Comparison of ENCODE assay signal across 8 mouse cellular contexts in genomic region chr11:97189231-97189630, GRCm38 (mm10). TPM values are rescaled to one million over a fixed set of nuclear protein-coding genes. Genes with fewer than 3 reads are reported as not detected.
DNase-seq lines count a peak whose midpoint lies in the region; ATAC-seq and TF ChIP-seq lines count a peak whose summit lies in the region.

No protein-coding gene starts in this region.

- no peaks in the 10 kb centered on the region for H3K27me3 ChIP-seq in liver, embryonic 11.5 days (replicated peaks; ENCODE audit: control insufficient read depth, insufficient read depth, low read length)
- no peaks in the 10 kb centered on the region for H3K27me3 ChIP-seq in hindbrain, embryonic 16.5 days (replicated peaks; ENCODE audit: control insufficient read depth, insufficient read depth, low read length)
- no peaks in the 10 kb centered on the region for H3K27me3 ChIP-seq in midbrain, postnatal 0 days (ENCODE audit: insufficient read depth, low read length)

- H3K4me3 ChIP-seq in liver, embryonic 11.5 days (ENCODE audit: low read depth, low read length), result peak overlapping the region; percentile 93
- no peak overlapping the region for H3K4me3 ChIP-seq in bone marrow macrophage, adult 2 months (ENCODE audit: insufficient read depth, low read length)
- H3K4me3 ChIP-seq in hindbrain, embryonic 16.5 days (ENCODE audit: low read length), result peak overlapping the region; percentile 94; the same call in 1 of the 2 replicates
- no peak overlapping the region for H3K4me3 ChIP-seq in midbrain, postnatal 0 days (ENCODE audit: low read depth, low read length)

- H3K36me3 ChIP-seq in liver, embryonic 11.5 days (ENCODE audit: control insufficient read depth, insufficient read depth, low read length), result peaks cover 8% of the 10 kb centered on the region; the same call in 1 of the 2 replicates
- H3K36me3 ChIP-seq in hindbrain, embryonic 16.5 days (ENCODE audit: control insufficient read depth, insufficient read depth, low read length), result peaks cover 5% of the 10 kb centered on the region; the same call in 1 of the 2 replicates
- peaks cover 6% of the 10 kb centered on the region; the same call in 1 of the 2 replicates for H3K36me3 ChIP-seq in midbrain, postnatal 0 days (ENCODE audit: insufficient read depth, low read length)

- DNase-seq in liver, embryonic 11.5 days (ENCODE audit: low spot score), result no peak
- DNase-seq in liver, result no peak
- no peak for DNase-seq in midbrain, postnatal 0 days (ENCODE audit: low spot score)
- DNase-seq in adrenal gland, postnatal 10 days, result no peak
- DNase-seq in urinary bladder, postnatal 36 days (ENCODE audit: low spot score in 2 of 2), result no peak

- no peak for TF ChIP-seq CTCF in bone marrow macrophage, adult 2 months (IDR thresholded peaks at IDR 0.05; ENCODE audit: low read depth, low read length)
- no peak for TF ChIP-seq CTCF in midbrain, postnatal 0 days (IDR thresholded peaks at IDR 0.05)

- H3K4me1 ChIP-seq in liver, embryonic 11.5 days (replicated peaks; ENCODE audit: control insufficient read depth, insufficient read depth, low read length), result peaks cover 20% of the 10 kb centered on the region
- H3K4me1 ChIP-seq in bone marrow macrophage, adult 2 months (ENCODE audit: control insufficient read depth, insufficient read depth, low read length), result peaks cover 10% of the 10 kb centered on the region
- peaks cover 17% of the 10 kb centered on the region for H3K4me1 ChIP-seq in hindbrain, embryonic 16.5 days (ENCODE audit: control insufficient read depth, insufficient read depth, low read depth, low read length)
- H3K4me1 ChIP-seq in midbrain, postnatal 0 days (ENCODE audit: insufficient read depth, low read length), result no peaks in the 10 kb centered on the region

- H3K9ac ChIP-seq in liver, embryonic 11.5 days (ENCODE audit: low read depth, low read length), result peak overlapping the region; percentile 88
- no peak overlapping the region for H3K9ac ChIP-seq in hindbrain, embryonic 16.5 days (ENCODE audit: low read depth, low read length)
- H3K9ac ChIP-seq in midbrain, postnatal 0 days (replicated peaks; ENCODE audit: low read length, poor library complexity, severe bottlenecking), result no peak overlapping the region

- peak overlapping the region; percentile 97 for H3K4me2 ChIP-seq in liver, embryonic 11.5 days
- H3K4me2 ChIP-seq in hindbrain, embryonic 16.5 days (ENCODE audit: low read length), result peak overlapping the region; percentile 84
- H3K4me2 ChIP-seq in midbrain, postnatal 0 days (ENCODE audit: low read depth, low read length, poor library complexity, severe bottlenecking), result peak overlapping the region; percentile 86; the same call in 1 of the 2 replicates

- TF ChIP-seq POLR2A in bone marrow macrophage, adult 2 months (IDR thresholded peaks at IDR 0.05; ENCODE audit: borderline replicate concordance, low read depth, low read length), result no peak

- H3K9me3 ChIP-seq in liver, embryonic 11.5 days (ENCODE audit: control insufficient read depth, low read length), result no peaks in the 10 kb centered on the region
- H3K9me3 ChIP-seq in hindbrain, embryonic 16.5 days (ENCODE audit: control insufficient read depth, low read length), result no peaks in the 10 kb centered on the region
- no peaks in the 10 kb centered on the region for H3K9me3 ChIP-seq in midbrain, postnatal 0 days (ENCODE audit: low read length)

- ATAC-seq in liver, embryonic 11.5 days (replicated peaks; ENCODE audit: low FRiP score), result no peak
- ATAC-seq in hindbrain, embryonic 16.5 days, result no peak
- no peak for ATAC-seq in midbrain, postnatal 0 days (ENCODE audit: low FRiP score)
- ATAC-seq in monocyte, adult 5-6 weeks (replicated peaks; ENCODE audit: insufficient number of reproducible peaks, low FRiP score, low TSS enrichment, poor library complexity, severe bottlenecking), result no peak

- H3K27ac ChIP-seq in liver, embryonic 11.5 days (ENCODE audit: low read depth, low read length), result peak overlapping the region; percentile 100
- peak overlapping the region; percentile 86; the same call in 1 of the 2 replicates for H3K27ac ChIP-seq in bone marrow macrophage, adult 2 months (ENCODE audit: insufficient read depth, low read depth, low read length)
- no peak overlapping the region; the same call in 1 of the 2 replicates for H3K27ac ChIP-seq in hindbrain, embryonic 16.5 days (ENCODE audit: low read depth, low read length)
- no peak overlapping the region for H3K27ac ChIP-seq in midbrain, postnatal 0 days (ENCODE audit: low read depth, low read length)

- WGBS in liver, embryonic 11.5 days, result 37% methylated on average over 3 of the region's 3 CpGs
- 37% methylated on average over 3 of the region's 3 CpGs for WGBS in hindbrain, embryonic 16.5 days
- 37% methylated on average over 3 of the region's 3 CpGs for WGBS in midbrain, postnatal 0 days

RNA-seq across cellular contexts. Expression of gene Kpnb1, which starts 1.6 kb away (rescaled TPM):
- 78.9 and 84.4 TPM in 2 replicates for polyA plus RNA-seq in liver, embryonic 11.5 days (2014; fragmentation: Nextera tagmentation; extraction: Ambion mirVana)
- polyA plus RNA-seq in bone marrow macrophage, adult 2 months (2012; ENCODE audit: insufficient read depth, insufficient read length, missing spikeins), result 84.9 and 87.9 TPM in 2 replicates
- polyA plus RNA-seq in hindbrain, embryonic 16.5 days (2015; fragmentation: Nextera tagmentation; extraction: Ambion mirVana), result 29.7 and 31.4 TPM in 2 replicates
- total RNA-seq in midbrain, postnatal 0 days (2014; rRNA removed), result 104 and 118 TPM in 2 replicates
- polyA plus RNA-seq in midbrain, postnatal 0 days (2015; fragmentation: Nextera tagmentation; extraction: Ambion mirVana), result 23.0 and 25.0 TPM in 2 replicates
- total RNA-seq in monocyte, adult 5-6 weeks (2017), result 192 to 282 TPM (median 240 TPM) in 3 replicates
- 100 to 1,000 TPM; 109 to 115 TPM for total RNA-seq in adrenal gland, postnatal 10 days (2021)

RNA-seq across cellular contexts. Expression of gene Tbkbp1, which starts 37.9 kb away (rescaled TPM):
- 5.4 and 5.5 TPM in 2 replicates for polyA plus RNA-seq in liver, embryonic 11.5 days (2014; fragmentation: Nextera tagmentation; extraction: Ambion mirVana)
- polyA plus RNA-seq in bone marrow macrophage, adult 2 months (2012; ENCODE audit: insufficient read depth, insufficient read length, missing spikeins), result 36.7 and 39.2 TPM in 2 replicates
- polyA plus RNA-seq in hindbrain, embryonic 16.5 days (2015; fragmentation: Nextera tagmentation; extraction: Ambion mirVana), result 7.2 and 7.8 TPM in 2 replicates
- 43.9 and 45.3 TPM in 2 replicates for total RNA-seq in midbrain, postnatal 0 days (2014; rRNA removed)
- polyA plus RNA-seq in midbrain, postnatal 0 days (2015; fragmentation: Nextera tagmentation; extraction: Ambion mirVana), result 9.5 and 10.3 TPM in 2 replicates
- 23.2 to 34.3 TPM (median 24.7 TPM) in 3 replicates for total RNA-seq in monocyte, adult 5-6 weeks (2017)
- 10 to 100 TPM; 20.9 to 25.4 TPM for total RNA-seq in adrenal gland, postnatal 10 days (2021)

Comparison
In these comparisons a context has a peak if more than half of its experiments do, and no peak if none do; other contexts are left out.
1. H3K27ac ChIP-seq: peak in liver, embryonic 11.5 days (single experiment) and bone marrow macrophage, adult 2 months (single experiment); none in hindbrain, embryonic 16.5 days (single experiment) and midbrain, postnatal 0 days (single experiment).
2. H3K4me3 ChIP-seq: peak in liver, embryonic 11.5 days (single experiment) and hindbrain, embryonic 16.5 days (single experiment); none in bone marrow macrophage, adult 2 months (single experiment) and midbrain, postnatal 0 days (single experiment).
3. Peak in every context shown above with its lines, with median percentiles within 50 percentile points of each other: H3K4me2 ChIP-seq.